Mouse (Mus musculus) forebrain, embryonic 11.5 days (tissue): Measurements from ENCODE around the gene Arhgef7. TPM values are rescaled to one million over a fixed set of nuclear protein-coding genes. Genes with fewer than 3 reads are reported as not detected.

ENCODE experiments used
- ATAC-seq: fragments of 200-750 bp; cut with Nextera tagmentation; replicated peaks from 2 replicates; pipeline ENCODE4 v1.8.0; 2017; ENCODE audit warnings: moderate TSS enrichment; ENCODE audit not compliant: low FRiP score
- DNase-seq: peaks from one replicate; pipeline ENCODE4 v3.0.0-alpha.2; 2017; ENCODE audit warnings: low spot score
- H3K27ac ChIP-seq: fragments of 300-500 bp; sonication (generic); 2 replicates; pipeline ENCODE4 v1.5.1; 2014; ENCODE audit warnings: low read depth, low read length
- H3K27me3 ChIP-seq: fragments of 300-500 bp; sonication (generic); 2 replicates; pipeline ENCODE4 v1.6.1; 2014; ENCODE audit warnings: mild to moderate bottlenecking, low read length, mixed read lengths; ENCODE audit not compliant: control insufficient read depth, insufficient read depth
- H3K36me3 ChIP-seq: fragments of 300-500 bp; sonication (generic); 2 replicates; pipeline ENCODE4 v1.6.1; 2014; ENCODE audit warnings: mild to moderate bottlenecking, low read length, moderate library complexity, mixed read lengths; ENCODE audit not compliant: control insufficient read depth, insufficient read depth
- H3K4me1 ChIP-seq: fragments of 300-500 bp; sonication (generic); replicated peaks from 2 replicates; pipeline ENCODE4 v1.6.1; 2014; ENCODE audit warnings: low read length, mixed read lengths; ENCODE audit not compliant: control insufficient read depth, insufficient read depth
- H3K4me2 ChIP-seq: fragments of 300-500 bp; sonication (generic); 2 replicates; pipeline ENCODE4 v1.6.1; 2014; ENCODE audit warnings: low read depth, mild to moderate bottlenecking, low read length, moderate library complexity, mixed read lengths; ENCODE audit not compliant: severe bottlenecking
- H3K4me3 ChIP-seq: fragments of 300-500 bp; sonication (generic); 2 replicates; pipeline ENCODE4 v1.5.1; 2014; ENCODE audit warnings: low read depth, low read length
- H3K9ac ChIP-seq: fragments of 300-500 bp; sonication (generic); 2 replicates; pipeline ENCODE4 v1.6.1; 2014; ENCODE audit warnings: low read length
- H3K9me3 ChIP-seq: fragments of 300-500 bp; sonication (generic); 2 replicates; pipeline ENCODE4 v1.6.1; 2016; ENCODE audit warnings: low read length, mixed read lengths; ENCODE audit not compliant: control insufficient read depth
- WGBS: fragments of 180-500 bp; shearing (Covaris S2); extraction: QIAGEN DNeasy Blood & Tissue Kit; methylation state at CpG from one replicate; pipeline ENCODE4 v1.1.7; 2014; 5-methylcytosine and 5-hydroxymethylcytosine counted together
- polyA plus RNA-seq: library from polyadenylated mRNA; unstranded; fragments of >200 nt; fragmentation: Nextera tagmentation; extraction: Ambion mirVana; gene quantifications from 2 replicates; pipeline ENCODE4 v1.2.1, GENCODE M21; 2014

The Arhgef7 gene
- polyA plus RNA-seq, 1 experiment from 2014 or later: 81.9 TPM

DNA sequence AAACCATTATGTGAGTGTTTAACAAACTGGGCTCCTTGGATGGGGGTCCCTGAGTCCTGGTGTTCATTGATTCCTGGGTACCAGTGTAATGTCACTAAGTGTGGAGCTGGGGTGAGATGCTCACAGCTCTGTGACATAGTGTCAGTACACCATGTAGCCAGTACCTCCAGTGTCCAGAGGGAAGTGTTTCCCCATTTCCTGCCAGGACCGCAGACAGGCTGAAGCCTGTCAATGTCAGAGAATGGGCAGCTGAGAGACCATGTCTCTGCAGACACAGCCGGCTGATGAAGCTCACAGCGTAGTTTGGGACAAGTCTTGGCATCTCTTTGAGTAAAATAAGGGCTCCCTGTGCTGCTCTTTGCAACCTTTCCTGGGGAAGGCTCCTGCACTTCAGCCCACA is 24.8 kb downstream of the Arhgef7 start:
- no peaks in the 10 kb centered on the region for H3K9me3 ChIP-seq
- H3K4me3 ChIP-seq: no peak overlapping the region
- H3K36me3 ChIP-seq: no peaks in the 10 kb centered on the region
- H3K27ac ChIP-seq: no peak overlapping the region
- DNase-seq: no peak
- no peak overlapping the region for H3K4me2 ChIP-seq
- H3K27me3 ChIP-seq: no peaks in the 10 kb centered on the region
- ATAC-seq: no peak
- no peaks in the 10 kb centered on the region for H3K4me1 ChIP-seq
- WGBS: 82% methylated on average over 3 of the region's 3 CpGs
- H3K9ac ChIP-seq: no peak overlapping the region

DNA sequence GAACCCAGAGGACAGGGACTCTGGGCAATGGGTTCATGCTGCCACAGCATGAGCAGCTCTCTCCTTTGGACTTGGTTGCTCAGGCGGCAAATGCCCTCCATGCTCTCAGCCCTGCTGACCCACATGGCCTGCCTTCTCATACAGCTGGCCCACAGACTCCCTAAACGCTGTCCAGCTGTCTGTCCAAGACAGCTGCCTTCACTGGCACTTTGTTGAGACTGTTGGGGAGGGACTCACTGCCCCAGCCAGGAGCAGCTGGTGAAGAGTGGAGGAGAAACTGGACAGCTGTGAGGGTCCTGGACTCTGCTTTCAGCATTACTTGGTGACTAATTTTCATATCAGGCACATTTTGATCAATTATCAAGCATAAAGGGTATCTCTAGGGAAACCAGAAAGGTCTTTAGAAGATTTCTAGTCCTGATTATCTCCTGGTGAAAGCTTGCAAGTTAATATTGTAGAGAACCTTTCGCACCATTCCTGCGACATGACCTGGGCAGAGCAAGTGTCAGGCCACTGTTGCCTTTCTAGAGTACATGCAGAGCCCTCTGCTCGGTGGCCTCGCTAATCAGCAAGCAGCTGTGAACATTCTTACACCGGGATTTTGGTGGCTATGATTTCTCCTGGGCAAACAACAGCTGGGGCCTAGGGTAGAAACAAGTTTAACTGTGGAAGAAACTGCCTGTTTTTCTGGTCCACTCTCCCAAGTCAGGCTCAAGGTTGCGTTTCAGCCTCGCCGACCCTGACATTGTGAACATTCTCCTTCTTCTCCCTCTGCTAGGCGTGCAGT is 25.8 kb downstream of the Arhgef7 start:
- Histone ChIP-seq H3K27ac (no peak overlapping the region), H3K9ac (no peak overlapping the region), H3K9me3 (no peaks in the 10 kb centered on the region), H3K4me2 (no peak overlapping the region), H3K4me3 (no peak overlapping the region), H3K27me3 (no peaks in the 10 kb centered on the region), H3K4me1 (no peaks in the 10 kb centered on the region), H3K36me3 (no peaks in the 10 kb centered on the region)
- no peak for ATAC-seq
- no peak for DNase-seq
- WGBS: 80% methylated on average over 11 of the region's 11 CpGs

DNA sequence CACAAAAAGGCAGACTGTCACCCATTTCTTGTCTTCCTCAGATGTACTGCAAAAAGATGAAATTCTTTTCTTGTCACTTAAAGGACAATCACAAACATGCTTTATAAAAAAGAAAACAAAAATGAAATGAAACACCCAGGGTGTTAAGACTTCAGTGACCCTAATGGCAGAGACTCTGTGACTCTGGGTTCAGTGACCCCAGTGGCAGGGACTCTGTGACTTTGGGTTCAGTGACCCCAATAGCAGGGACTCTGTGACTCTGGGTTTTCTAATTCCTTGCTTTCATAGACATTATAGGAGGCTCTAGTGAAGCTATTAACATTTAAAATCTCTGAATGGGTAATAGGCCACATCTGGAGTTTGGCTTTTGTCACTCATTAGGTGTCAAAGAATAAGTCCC is 27.2 kb downstream of the Arhgef7 start:
- no peaks in the 10 kb centered on the region for H3K9me3 ChIP-seq

DNA sequence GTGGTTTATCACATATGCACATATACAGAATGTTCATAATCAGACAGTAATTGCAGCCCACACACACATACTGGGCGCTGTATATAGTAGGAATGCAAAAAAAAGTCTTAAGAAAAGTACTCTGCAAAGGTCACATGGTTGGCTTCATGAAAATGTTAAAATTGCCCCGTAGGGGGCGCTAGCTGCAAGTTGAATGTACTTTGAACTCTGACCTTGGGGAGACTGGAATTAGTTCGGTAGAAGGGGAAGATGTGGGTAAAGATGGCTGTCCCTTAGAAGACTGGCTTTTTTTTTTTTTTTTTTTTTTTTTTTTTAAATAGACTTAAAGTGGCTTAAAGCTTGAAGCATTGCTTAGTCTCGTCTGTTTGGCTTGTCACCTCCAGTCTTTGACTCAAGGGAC is 28.4 kb downstream of the Arhgef7 start:
- Histone ChIP-seq H3K27me3 (no peaks in the 10 kb centered on the region), H3K9me3 (no peaks in the 10 kb centered on the region), H3K4me3 (no peak overlapping the region), H3K36me3 (no peaks in the 10 kb centered on the region), H3K4me1 (peaks cover 4% of the 10 kb centered on the region; the same call in 1 of the 2 replicates), H3K9ac (no peak overlapping the region), H3K4me2 (no peak overlapping the region), H3K27ac (no peak overlapping the region)
- no peak for ATAC-seq
- WGBS: 17% methylated on average over 5 of the region's 5 CpGs
- peak; percentile 71 for DNase-seq

More for the DNA sequence above, 27.2 kb downstream of the Arhgef7 start:
- Histone ChIP-seq H3K4me2 (no peak overlapping the region), H3K9ac (no peak overlapping the region), H3K27ac (no peak overlapping the region), H3K27me3 (no peaks in the 10 kb centered on the region), H3K36me3 (no peaks in the 10 kb centered on the region), H3K4me3 (no peak overlapping the region), H3K4me1 (peaks cover 4% of the 10 kb centered on the region; the same call in 1 of the 2 replicates)
- no peak for DNase-seq
- ATAC-seq: no peak

DNA sequence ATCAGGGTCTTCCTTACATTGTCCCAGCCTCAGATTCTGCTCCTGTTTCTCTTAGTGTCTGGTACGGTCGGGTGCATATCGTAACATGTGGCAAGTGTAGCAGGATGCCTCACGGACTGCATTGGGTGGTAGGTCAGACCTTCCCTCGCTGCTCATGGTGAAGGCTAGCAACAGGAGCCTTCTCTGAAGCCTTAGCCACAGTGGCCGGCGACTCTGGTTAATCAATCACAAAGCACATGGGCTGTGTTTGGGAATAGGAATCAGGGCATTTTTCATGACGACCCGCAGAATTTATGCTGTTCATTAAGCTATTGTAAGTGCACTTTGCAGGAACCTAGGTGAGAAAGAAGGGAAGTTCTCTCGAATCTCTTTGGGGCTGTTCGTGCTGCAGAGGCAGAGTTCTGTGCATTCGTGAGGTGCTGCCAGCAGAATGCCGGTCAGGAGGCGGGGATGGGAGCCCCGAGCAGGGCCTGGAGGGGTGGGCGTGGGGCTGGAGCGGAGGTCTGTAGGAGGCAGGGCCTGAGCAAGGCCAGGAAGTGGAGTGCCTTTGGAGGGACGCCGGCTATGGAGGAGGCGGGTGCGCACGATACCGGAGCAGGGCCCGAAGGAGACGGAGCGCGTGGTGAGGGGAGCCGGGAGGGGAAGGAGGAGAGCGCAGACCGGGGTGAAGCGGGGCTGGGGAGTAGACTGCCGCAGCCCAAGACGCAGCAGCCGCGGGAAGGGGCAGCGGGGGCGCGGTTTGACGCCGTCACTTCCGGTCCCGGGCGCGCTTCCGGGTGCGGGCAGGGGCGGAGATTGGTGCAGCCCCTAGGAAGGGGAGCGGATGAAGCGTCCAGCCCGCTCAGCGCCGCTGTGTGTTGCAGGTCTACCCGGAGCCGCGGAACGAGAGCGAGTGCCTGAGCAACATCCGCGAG is 30.3 kb downstream of the Arhgef7 start:
- no peaks in the 10 kb centered on the region for H3K36me3 ChIP-seq
- H3K27me3 ChIP-seq: no peaks in the 10 kb centered on the region
- H3K4me2 ChIP-seq: peak overlapping the region; percentile 94
- peak overlapping the region; percentile 78 for H3K9ac ChIP-seq
- H3K4me1 ChIP-seq: peaks cover 4% of the 10 kb centered on the region; the same call in 1 of the 2 replicates
- DNase-seq (peak; percentile 95), ATAC-seq (peak; percentile 93)
- H3K9me3 ChIP-seq: no peaks in the 10 kb centered on the region
- 4% methylated on average over 56 of the region's 59 CpGs for WGBS
- peak overlapping the region; percentile 95 for H3K4me3 ChIP-seq
- peak overlapping the region; percentile 57; the same call in 1 of the 2 replicates for H3K27ac ChIP-seq

DNA sequence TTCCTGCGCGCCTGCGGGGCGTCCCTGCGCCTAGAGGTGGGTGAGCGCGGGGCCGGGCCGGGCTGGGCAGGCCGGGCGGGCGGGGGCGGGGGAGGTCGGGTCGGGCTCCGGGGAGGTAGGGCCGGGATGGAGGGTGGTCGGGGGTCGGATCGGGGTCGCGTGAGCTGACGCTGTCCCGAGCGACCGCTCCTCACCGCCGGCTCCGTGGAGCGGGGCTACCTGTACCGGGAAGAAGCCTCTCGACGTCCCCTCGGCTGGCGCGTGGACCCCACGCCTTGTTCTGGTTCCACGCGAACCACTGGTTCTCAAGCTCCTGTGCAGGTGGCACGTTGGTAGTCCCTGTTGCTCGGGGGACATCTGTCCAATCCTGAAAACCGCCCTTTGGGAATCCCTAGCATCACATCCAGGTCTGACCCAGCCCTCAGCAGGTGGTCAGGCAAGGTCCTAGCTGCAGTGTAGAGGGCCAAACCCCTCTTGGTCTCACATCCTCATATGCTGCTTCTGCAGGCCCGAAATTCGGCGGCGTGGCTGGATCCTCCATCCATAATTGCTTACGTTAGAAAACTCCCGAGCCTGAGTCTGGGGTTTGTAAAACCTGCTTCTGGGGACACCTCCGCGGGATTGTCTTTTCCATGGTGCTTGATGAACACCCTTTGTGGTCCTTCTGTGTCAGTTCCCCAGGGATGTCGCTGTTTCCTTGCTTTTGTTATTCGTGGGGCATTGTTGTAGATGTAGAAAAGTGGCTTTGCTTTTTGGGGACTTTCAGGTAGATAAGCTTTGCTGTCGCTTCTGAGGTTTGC is 31.2 kb downstream of the Arhgef7 start:
- peak overlapping the region; percentile 94 for H3K4me2 ChIP-seq
- H3K9ac ChIP-seq: peak overlapping the region; percentile 78
- no peaks in the 10 kb centered on the region for H3K36me3 ChIP-seq
- H3K27ac ChIP-seq: peak overlapping the region; percentile 57; the same call in 1 of the 2 replicates
- H3K4me3 ChIP-seq: peak overlapping the region; percentile 95
- peaks cover 4% of the 10 kb centered on the region; the same call in 1 of the 2 replicates for H3K4me1 ChIP-seq
- H3K9me3 ChIP-seq: no peaks in the 10 kb centered on the region
- 2% methylated on average over 46 of the region's 53 CpGs for WGBS
- ATAC-seq (peak; percentile 65), DNase-seq (no peak)
- H3K27me3 ChIP-seq: no peaks in the 10 kb centered on the region

DNA sequence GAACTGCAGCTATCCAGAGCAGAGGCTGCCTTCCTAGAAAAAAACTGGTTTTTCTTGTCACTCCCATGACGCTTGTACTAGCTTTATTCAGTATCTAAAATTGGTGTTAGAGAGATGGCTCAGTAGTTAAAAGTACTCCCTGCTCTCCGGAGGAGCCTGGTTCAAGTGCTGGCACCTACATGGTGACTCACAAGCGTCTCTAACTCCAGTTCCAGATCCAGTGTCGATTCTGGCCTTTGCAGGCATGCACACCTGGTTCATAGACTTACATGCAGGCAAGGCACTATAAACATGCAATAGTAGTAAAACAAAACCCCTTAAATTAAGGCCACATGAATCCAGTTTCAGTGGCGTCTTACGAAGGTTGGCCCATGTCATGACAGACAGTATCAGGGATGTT is 34.0 kb downstream of the Arhgef7 start:
- Histone ChIP-seq H3K27ac (no peak overlapping the region), H3K4me2 (no peak overlapping the region), H3K36me3 (no peaks in the 10 kb centered on the region), H3K27me3 (no peaks in the 10 kb centered on the region), H3K9me3 (no peaks in the 10 kb centered on the region), H3K4me1 (peaks cover 4% of the 10 kb centered on the region; the same call in 1 of the 2 replicates), H3K4me3 (no peak overlapping the region), H3K9ac (no peak overlapping the region)
- 93% methylated on average over 6 of the region's 6 CpGs for WGBS
- ATAC-seq: no peak
- DNase-seq: no peak

DNA sequence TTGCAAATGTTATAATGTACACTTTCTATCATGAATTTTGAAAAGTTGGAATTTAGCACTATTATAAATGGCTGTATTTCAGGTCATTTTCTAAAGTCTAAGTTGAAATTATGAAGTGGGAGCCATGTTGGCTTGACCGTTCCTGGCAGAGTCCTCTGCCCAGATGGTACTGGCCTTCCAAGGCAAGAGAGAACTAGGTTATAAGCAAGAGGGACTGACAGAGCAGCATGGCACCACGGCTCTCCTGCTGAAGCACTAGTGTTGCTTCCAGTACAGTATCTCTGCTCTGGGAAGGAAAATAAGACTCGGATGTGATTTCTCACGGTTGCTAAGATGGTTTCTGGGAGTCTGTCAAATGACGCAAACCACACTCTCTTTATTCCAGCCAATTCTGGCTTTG is 34.5 kb downstream of the Arhgef7 start:
- Histone ChIP-seq H3K27ac (no peak overlapping the region), H3K4me2 (no peak overlapping the region), H3K9me3 (no peaks in the 10 kb centered on the region), H3K36me3 (no peaks in the 10 kb centered on the region), H3K27me3 (no peaks in the 10 kb centered on the region), H3K9ac (no peak overlapping the region), H3K4me3 (no peak overlapping the region), H3K4me1 (peaks cover 4% of the 10 kb centered on the region; the same call in 1 of the 2 replicates)
- WGBS: 93% methylated on average over 5 of the region's 5 CpGs
- ATAC-seq (no peak), DNase-seq (no peak)
